Mouse (Mus musculus): ENCODE results near the gene H2-DMa.

H2-DMa gene

DNA sequence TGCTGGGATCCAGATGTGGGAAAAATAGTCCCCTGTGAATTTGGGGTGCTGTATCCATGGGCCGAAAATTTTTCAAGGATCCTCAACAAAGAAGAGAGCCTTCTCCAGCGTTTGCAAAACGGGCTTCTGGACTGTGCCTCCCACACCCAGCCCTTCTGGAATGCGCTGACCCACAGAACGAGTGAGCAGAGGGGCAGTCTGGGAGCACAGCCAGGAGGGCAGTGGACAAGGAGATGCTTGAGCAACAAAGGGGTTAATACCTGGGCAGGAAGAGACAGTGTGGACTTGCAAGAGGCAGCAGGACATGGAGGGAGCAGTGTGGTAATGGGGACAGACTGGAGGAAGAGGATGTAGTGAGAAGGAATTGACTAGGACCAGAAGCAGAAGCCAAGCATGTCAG is 36.2 kb downstream of the H2-DMa start:
- no peak for DNase-seq (ENCODE audit: low read depth, low spot score)

- no peak for DNase-seq (ENCODE audit: low read depth, low spot score)
Measured at GRCm38 (mm10) chr17:34164202-34164895, 45.0 kb downstream of the H2-DMa start.

GRCm38 (mm10) chr17:34165033-34165730 is 45.8 kb downstream of the H2-DMa start:
- no peak for DNase-seq (ENCODE audit: low read depth, low spot score)

- no peak for DNase-seq (ENCODE audit: low read depth, low spot score)
Measured at GRCm38 (mm10) chr17:34169279-34169678, 49.9 kb downstream of the H2-DMa start.

DNA sequence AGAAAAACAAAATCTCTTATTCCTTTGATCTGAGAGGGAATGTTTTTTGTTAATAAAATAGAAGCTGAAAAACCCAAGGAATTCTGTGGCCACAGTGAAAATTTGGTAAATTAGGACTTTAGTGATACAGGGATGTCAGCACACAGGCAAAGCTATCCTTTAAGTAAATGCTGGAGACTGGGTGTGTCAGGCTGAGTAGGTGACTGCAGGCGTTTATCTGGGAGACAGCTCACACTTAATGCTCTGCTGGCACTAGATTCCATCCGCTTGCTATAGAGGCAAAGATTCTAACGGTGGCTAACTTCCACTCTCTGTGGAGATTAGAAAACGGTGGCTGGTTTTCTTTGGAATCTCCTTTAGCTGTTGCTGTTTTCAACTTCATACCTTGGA is 51.1 kb downstream of the H2-DMa start:
- DNase-seq (ENCODE audit: low read depth, low spot score): no peak

DNA sequence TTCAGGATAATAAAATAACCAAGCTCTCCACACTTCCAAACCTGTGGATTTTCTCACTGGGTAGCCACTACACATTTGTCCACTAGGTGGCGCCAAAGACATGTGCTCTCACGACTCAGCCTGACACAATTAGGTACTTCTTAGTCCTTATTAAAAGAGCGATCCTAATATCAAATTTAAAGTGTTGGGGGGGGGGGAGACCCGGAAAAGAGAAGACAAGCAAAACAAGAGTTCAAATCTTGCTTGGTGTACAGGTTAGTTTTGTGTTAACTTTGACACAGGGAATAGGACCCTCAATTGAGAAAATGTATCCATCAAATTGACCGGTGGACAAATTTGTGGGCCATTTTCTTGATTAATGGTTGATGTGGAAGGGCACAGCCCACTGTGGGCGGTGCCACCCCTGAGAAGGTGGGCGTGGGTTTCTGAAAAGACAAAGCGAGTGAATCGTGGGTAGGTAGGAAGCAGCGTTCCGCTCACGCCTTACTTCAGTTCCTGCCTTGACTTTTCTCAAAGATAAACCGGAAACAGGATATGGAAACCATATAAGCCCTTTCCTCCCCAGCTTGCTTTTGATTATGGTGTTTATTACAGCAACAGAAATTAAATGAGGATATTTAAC is 51.6 kb downstream of the H2-DMa start:
- no peak for DNase-seq (ENCODE audit: low read depth, low spot score)

- DNase-seq (ENCODE audit: low read depth, low spot score): no peak
Measured at GRCm38 (mm10) chr17:34172528-34172927, 53.2 kb downstream of the H2-DMa start.

DNA sequence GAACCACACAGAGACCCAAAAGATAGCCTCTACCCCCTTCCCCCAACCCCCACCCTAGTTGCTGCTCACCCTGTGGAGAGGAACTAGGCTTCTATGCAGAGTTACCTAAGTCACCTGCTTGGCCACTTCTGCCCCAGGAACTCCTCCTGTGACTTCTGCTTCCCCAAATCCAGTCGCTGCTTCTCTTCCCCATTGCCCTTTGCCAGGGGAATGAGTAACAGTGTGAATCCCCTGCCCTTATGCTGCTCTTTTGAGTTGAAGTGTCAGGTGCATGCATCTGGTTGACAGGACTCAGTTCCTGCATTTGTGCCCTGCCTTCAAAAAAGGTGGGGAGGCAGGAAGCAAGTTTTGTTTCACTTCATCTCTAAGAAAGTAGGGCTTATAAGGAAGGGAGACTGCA is 54.7 kb downstream of the H2-DMa start:
- DNase-seq (ENCODE audit: low read depth, low spot score): no peak

DNA sequence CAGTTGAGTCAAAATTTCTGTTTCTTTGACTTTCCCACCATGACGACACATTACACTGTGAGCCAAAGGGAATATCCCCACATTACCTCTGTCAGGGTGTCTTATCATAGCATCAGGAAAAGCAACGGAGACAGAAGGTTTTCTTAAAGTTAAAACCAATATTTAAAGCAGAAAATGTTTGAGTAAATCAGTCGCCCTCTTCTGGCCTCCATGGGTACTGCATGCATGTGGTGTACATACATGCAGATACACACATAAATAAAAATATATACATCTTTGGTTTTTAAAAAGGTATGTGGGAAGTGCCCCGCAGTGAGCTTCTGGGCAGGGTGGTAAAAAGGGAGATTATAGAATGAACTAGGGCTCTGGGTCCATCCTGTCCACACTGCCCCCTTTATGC is 57.8 kb downstream of the H2-DMa start:
- no peak for DNase-seq (ENCODE audit: low read depth, low spot score)

DNA sequence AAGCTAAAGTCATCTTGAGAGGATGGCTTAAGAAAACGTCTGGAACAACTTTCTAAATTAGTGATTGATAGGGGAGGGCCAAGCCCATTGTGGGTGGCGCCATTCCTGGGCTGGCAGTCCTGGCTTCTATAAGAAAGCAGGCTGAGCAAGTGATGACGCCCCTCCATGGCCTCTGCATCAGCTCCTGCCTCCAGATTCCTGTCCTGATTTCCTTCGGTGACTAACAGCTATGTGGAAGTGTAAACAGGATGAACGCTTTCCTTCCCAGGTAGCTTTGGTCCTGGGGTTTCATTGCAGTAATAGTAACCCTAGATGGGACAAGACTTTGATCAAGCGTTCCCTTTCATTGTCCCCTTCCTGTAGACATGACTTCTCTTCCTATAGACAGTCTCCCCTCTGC is 59.7 kb downstream of the H2-DMa start:
- no peak for DNase-seq (ENCODE audit: low read depth, low spot score)

- no peak for DNase-seq (ENCODE audit: low read depth, low spot score)
Measured at GRCm38 (mm10) chr17:34179913-34180859, 60.8 kb downstream of the H2-DMa start.

DNA sequence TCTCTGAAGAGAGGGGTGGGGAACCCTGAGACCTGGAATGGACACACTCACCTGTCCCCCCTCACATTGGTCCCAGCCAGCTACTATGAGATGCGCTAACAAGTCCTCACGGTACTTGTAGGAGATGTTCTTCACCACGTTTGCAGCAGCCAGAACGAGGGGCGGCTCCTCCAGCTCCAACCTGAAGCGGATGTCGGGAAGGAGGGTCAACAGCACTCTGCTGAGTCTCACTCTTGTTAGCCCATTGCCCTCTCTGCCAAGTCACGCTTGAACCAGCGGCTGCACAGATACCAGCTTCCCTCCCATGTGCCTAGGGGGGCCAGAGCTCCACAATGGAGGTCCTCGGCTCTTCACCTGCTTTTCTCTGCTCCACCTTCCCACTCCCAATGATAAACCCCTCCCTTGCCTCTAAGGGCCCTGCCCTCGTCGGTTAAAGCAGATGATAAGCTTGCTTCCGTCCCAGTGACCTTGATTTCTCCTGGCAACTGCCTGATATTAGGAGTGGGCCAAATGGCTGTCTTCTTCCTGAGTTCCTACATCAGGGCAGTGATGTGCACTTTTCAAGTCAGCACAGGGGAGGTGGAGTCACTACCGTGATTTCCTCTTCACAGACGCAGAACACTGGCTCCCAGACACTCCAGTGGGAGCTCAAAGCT is 64.4 kb downstream of the H2-DMa start:
- no peak for DNase-seq (ENCODE audit: low read depth, low spot score)

DNA sequence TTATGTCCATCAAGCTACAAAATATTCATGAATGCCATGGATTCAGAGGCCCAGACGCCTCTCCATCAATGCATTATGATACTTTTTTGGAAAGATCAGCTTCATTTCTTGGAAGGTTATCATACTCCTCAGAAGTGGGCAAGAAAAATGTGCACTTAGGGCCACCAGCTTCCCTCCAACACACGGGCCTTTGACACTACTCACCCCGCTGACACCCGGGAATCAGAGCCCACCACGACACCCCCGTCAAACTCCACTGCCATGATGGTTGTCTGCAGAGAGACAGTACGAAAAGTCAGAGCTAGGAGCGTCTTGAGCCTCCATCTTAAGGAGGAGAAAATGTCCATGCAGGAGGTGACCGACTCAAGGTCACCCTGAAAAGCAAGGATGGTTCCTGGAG is 66.2 kb downstream of the H2-DMa start:
- DNase-seq (ENCODE audit: low read depth, low spot score): no peak

- no peak for DNase-seq (ENCODE audit: low read depth, low spot score)
Measured at GRCm38 (mm10) chr17:34186885-34187260, 67.5 kb downstream of the H2-DMa start.

GRCm38 (mm10) chr17:34187261-34187916 is 68.0 kb downstream of the H2-DMa start, which contains the start of the genes Tap1 and Psmb9:
Gene Tap1 (plus strand): TSS chr17:34187553.
Gene Psmb9 (minus strand): TSS chr17:34187764.
- DNase-seq (ENCODE audit: low read depth, low spot score): peak; percentile 93

GRCm38 (mm10) chr17:34188010-34188409 is 68.7 kb downstream of the H2-DMa start:
- DNase-seq (ENCODE audit: low read depth, low spot score): no peak
